Mouse (Mus musculus): Measurements from ENCODE around the gene Rasgrp3.

- TF ChIP-seq HCFC1 (IDR thresholded peaks at IDR 0.05; ENCODE audit: borderline replicate concordance, insufficient read depth, low read length) = no peak
- no peak for TF ChIP-seq CHD2 (IDR thresholded peaks at IDR 0.05; ENCODE audit: low read depth, low read length)
- no peak for TF ChIP-seq MAFK (IDR thresholded peaks at IDR 0.05; ENCODE audit: insufficient read depth, low read depth, low read length)
- no peak for TF ChIP-seq ZC3H11A (IDR thresholded peaks at IDR 0.05; ENCODE audit: borderline replicate concordance, low read depth, low read length)
Measured at GRCm38 (mm10) chr17:75466948-75467347, 31.3 kb downstream of the Rasgrp3 start.
